In the genomic region with DNA sequence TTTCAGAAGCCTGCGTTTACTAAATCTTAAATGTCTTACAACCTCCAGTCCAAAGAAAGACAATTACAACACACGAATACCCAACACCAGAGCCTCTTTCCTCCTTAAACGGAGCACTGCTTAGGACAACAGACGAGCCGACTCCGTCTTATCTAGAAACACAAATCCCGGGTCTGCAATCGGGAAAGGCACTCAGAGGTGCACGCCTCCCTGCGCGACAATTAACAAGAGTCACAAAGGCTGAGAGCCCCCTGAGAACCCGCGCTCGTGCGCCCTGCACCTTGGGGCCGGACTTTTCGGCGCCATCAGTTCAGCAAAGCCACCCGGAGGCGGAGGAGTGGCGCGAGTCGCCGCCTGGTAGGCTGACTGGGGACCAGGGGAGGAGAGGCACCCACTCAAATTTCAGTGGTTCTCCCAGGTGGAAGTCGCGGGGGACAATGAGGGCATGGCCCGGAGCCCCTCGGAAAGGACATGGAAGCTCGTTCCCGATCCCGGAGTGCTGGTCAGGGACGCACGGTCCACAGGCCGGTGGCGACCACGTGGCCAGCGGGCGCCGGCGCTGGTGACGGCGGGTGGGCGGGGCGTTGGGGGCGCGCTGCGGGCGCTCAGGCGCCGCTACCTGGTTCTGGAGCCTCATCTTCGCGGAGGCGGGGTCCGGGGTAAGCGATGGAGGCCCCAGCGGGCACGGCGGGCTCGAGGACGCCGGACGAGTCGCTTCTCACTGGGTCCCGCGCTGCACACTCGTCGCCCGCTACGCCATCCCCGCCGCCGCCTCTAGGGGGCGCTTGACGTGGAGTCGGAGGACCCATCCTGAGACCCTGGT, we compare ENCODE assay signal across 8 mouse cellular contexts. TPM values are rescaled to one million over a fixed set of nuclear protein-coding genes. Genes with fewer than 3 reads are reported as not detected.
A peak's percentile ranks its signal among the peaks of the same experiment; 100 is the strongest.
DNase-seq lines count a peak whose midpoint lies in the region; ATAC-seq and TF ChIP-seq lines count a peak whose summit lies in the region.

Elavl4 (minus strand) TSS at position 732 of the 823 bp plus-strand sequence.

- peak within 1 kb of the TSS; percentile 75 for H3K9ac ChIP-seq in heart, embryonic 16.5 days (ENCODE audit: low read length)
- peak within 1 kb of the TSS; percentile 37 for H3K9ac ChIP-seq in liver, embryonic 12.5 days

- TF ChIP-seq CTCF in lung, adult 2 months (IDR thresholded peaks at IDR 0.05; ENCODE audit: insufficient read depth, low read length): no peak
- peak; percentile 65 for TF ChIP-seq CTCF in embryonic fibroblast, embryonic 13.5 days (IDR thresholded peaks at IDR 0.05; ENCODE audit: borderline replicate concordance, insufficient read depth, low read length)
- peak; percentile 85 for TF ChIP-seq CTCF in olfactory bulb, adult 2 months (IDR thresholded peaks at IDR 0.05; ENCODE audit: insufficient read depth, low read depth, low read length)
- 0 out of 2 replicates have a peak, but pooled peaks have one; percentile 39 for TF ChIP-seq CTCF in thymus, adult 2 months (IDR thresholded peaks at IDR 0.05; ENCODE audit: borderline replicate concordance, control insufficient read depth, extremely low read depth, insufficient read depth, low read length, poor library complexity)

- ATAC-seq in heart, embryonic 16.5 days (replicated peaks; ENCODE audit: extremely low read depth, insufficient read depth, low FRiP score): peak; percentile 93
- ATAC-seq in liver, embryonic 12.5 days: peak; percentile 79

- H3K27me3 ChIP-seq in heart, embryonic 16.5 days (ENCODE audit: control insufficient read depth, insufficient read depth, low read length): no peaks in the 10 kb centered on the region
- peaks cover 21% of the 10 kb centered on the region for H3K27me3 ChIP-seq in liver, embryonic 12.5 days (replicated peaks)
- peaks cover 6% of the 10 kb centered on the region; the same call in 1 of the 2 replicates for H3K27me3 ChIP-seq in thymus, adult 2 months (ENCODE audit: control insufficient read depth, insufficient read depth, low read length)

- no peaks in the 10 kb centered on the region for H3K36me3 ChIP-seq in heart, embryonic 16.5 days (ENCODE audit: control insufficient read depth, insufficient read depth)
- no peaks in the 10 kb centered on the region for H3K36me3 ChIP-seq in liver, embryonic 12.5 days
- H3K36me3 ChIP-seq in thymus, adult 2 months (ENCODE audit: control insufficient read depth, insufficient read depth, low read length): no peaks in the 10 kb centered on the region

- under 1% methylated on average over 75 of the region's 75 CpGs for WGBS in lung, adult 2 months
- WGBS in heart, embryonic 16.5 days: under 1% methylated on average over 75 of the region's 75 CpGs
- WGBS in liver, embryonic 12.5 days (ENCODE audit: insufficient replicate concordance): under 1% methylated on average over 74 of the region's 75 CpGs
- under 1% methylated on average over 75 of the region's 75 CpGs for WGBS in olfactory bulb, adult 2 months
- 3% methylated on average over 75 of the region's 75 CpGs for WGBS in thymus, adult 2 months

- H3K4me1 ChIP-seq in lung, adult 2 months (ENCODE audit: control insufficient read depth, insufficient read depth, low read length): no peaks in the 10 kb centered on the region
- H3K4me1 ChIP-seq in embryonic fibroblast, embryonic 13.5 days (ENCODE audit: control insufficient read depth, insufficient read depth, low read length): no peaks in the 10 kb centered on the region
- no peaks in the 10 kb centered on the region for H3K4me1 ChIP-seq in heart, embryonic 16.5 days (ENCODE audit: control insufficient read depth, insufficient read depth, low read length)
- no peaks in the 10 kb centered on the region for H3K4me1 ChIP-seq in liver, embryonic 12.5 days
- H3K4me1 ChIP-seq in olfactory bulb, adult 2 months (ENCODE audit: control insufficient read depth, insufficient read depth, low read length): 0 out of 2 replicates have a peak, but pooled peaks cover 2% of the 10 kb centered on the region
- H3K4me1 ChIP-seq in thymus, adult 2 months (replicated peaks; ENCODE audit: control insufficient read depth, insufficient read depth, low read length): no peaks in the 10 kb centered on the region

- TF ChIP-seq POLR2A in lung, adult 2 months (IDR thresholded peaks at IDR 0.05; ENCODE audit: borderline replicate concordance, extremely low read depth, low read depth, low read length): no peak
- TF ChIP-seq POLR2A in embryonic fibroblast, embryonic 13.5 days (IDR thresholded peaks at IDR 0.05; ENCODE audit: low read depth, low read length): peak; percentile 29; the same call in 1 of the 2 replicates
- TF ChIP-seq POLR2A in olfactory bulb, adult 2 months (IDR thresholded peaks at IDR 0.05; ENCODE audit: insufficient read depth, low read depth, low read length): no peak
- no peak for TF ChIP-seq POLR2A in thymus, adult 2 months (IDR thresholded peaks at IDR 0.05; ENCODE audit: control insufficient read depth, extremely low read depth, insufficient read depth, low read length, poor library complexity)

- H3K4me3 ChIP-seq in lung, adult 2 months (replicated peaks; ENCODE audit: extremely low read depth, low read depth, low read length): peak within 1 kb of the TSS; percentile 6
- H3K4me3 ChIP-seq in embryonic fibroblast, embryonic 13.5 days (ENCODE audit: insufficient read depth, low read length): peak within 1 kb of the TSS; percentile 65
- peak within 1 kb of the TSS; percentile 78 for H3K4me3 ChIP-seq in heart, embryonic 16.5 days (ENCODE audit: low read length)
- H3K4me3 ChIP-seq in liver, embryonic 12.5 days: peak within 1 kb of the TSS; percentile 57
- peak within 1 kb of the TSS; percentile 60 for H3K4me3 ChIP-seq in olfactory bulb, adult 2 months (ENCODE audit: insufficient read depth, low read depth, low read length)
- no peak within 1 kb of the TSS for H3K4me3 ChIP-seq in thymus, adult 2 months (ENCODE audit: control insufficient read depth, insufficient read depth, low read length)

- H3K4me2 ChIP-seq in heart, embryonic 16.5 days (ENCODE audit: low read depth, low read length): peak within 1 kb of the TSS; percentile 91
- H3K4me2 ChIP-seq in liver, embryonic 12.5 days: peak within 1 kb of the TSS; percentile 72

- no peaks in the 10 kb centered on the region for H3K9me3 ChIP-seq in heart, embryonic 16.5 days (replicated peaks; ENCODE audit: control insufficient read depth, low read length)
- H3K9me3 ChIP-seq in liver, embryonic 12.5 days (replicated peaks): no peaks in the 10 kb centered on the region

- H3K27ac ChIP-seq in embryonic fibroblast, embryonic 13.5 days (ENCODE audit: insufficient read depth, low read length): no peak within 1 kb of the TSS
- H3K27ac ChIP-seq in heart, embryonic 16.5 days (ENCODE audit: low read length): peak within 1 kb of the TSS; percentile 66
- H3K27ac ChIP-seq in liver, embryonic 12.5 days: no peak within 1 kb of the TSS
- H3K27ac ChIP-seq in olfactory bulb, adult 2 months (ENCODE audit: insufficient read depth, low read depth, low read length): no peak within 1 kb of the TSS
- no peak within 1 kb of the TSS for H3K27ac ChIP-seq in thymus, adult 2 months (ENCODE audit: control insufficient read depth, insufficient read depth, low read length)

- DNase-seq in lung, adult 2 months: peak; percentile 10
- no peak for DNase-seq in lung, postnatal 25 days (ENCODE audit: low spot score)
- peak; percentile 39 to 46 for DNase-seq in kidney, postnatal 25 days
- DNase-seq in thymus, adult 2 months: peak; percentile 2

RNA-seq across cellular contexts. Expression of gene Elavl4, which starts in this region (rescaled TPM):
- polyA plus RNA-seq in lung, adult 2 months (2012; rRNA removed): 0.05 and 0.29 TPM in 2 replicates
- 0.19 and 0.42 TPM in 2 replicates for polyA plus RNA-seq in embryonic fibroblast, embryonic 13.5 days (2011; ENCODE audit: insufficient read length, low read depth, missing spikeins)
- 3.1 and 3.5 TPM in 2 replicates for polyA plus RNA-seq in heart, embryonic 16.5 days (2015; fragmentation: Nextera tagmentation; extraction: Ambion mirVana)
- 0.36 and 0.76 TPM in 2 replicates for polyA plus RNA-seq in liver, embryonic 12.5 days (2016; fragmentation: Nextera tagmentation; extraction: Ambion mirVana)
- not detected in 2 replicates for polyA plus RNA-seq in olfactory bulb, adult 2 months (2012; ENCODE audit: insufficient read depth, insufficient read length, low replicate concordance, missing spikeins)
- polyA plus RNA-seq in thymus, adult 2 months (2012; rRNA removed): 0.05 and 3.0 TPM in 2 replicates

Comparison
In these comparisons a context has a peak if more than half of its experiments do, and no peak if none do; other contexts are left out.
1. Peak in DNase-seq and H3K4me3 ChIP-seq in lung, adult 2 months; RNA of the gene not detected or under 1 TPM.
2. Peak in ATAC-seq, H3K4me3 ChIP-seq, H3K9ac ChIP-seq and H3K4me2 ChIP-seq in liver, embryonic 12.5 days; RNA of the gene not detected or under 1 TPM.